Mouse (Mus musculus): ENCODE measurements around the gene Spast. TPM values are rescaled to one million over a fixed set of nuclear protein-coding genes. Genes with fewer than 3 reads are reported as not detected.
A peak's percentile ranks its signal among the peaks of the same experiment; 100 is the strongest.
"Not testable (repeated sequence)": the region's sequence is repeated elsewhere in the genome, so short reads cannot be mapped to it uniquely, and the experiment has no call there.

Spast gene
- polyA plus RNA-seq, 1 experiment from 2014 or later = 55.9 TPM

- H3K27me3 ChIP-seq (replicated peaks) = no peaks in the 10 kb centered on the region
- no peak overlapping the region for H3K4me2 ChIP-seq (replicated peaks)
- 95% methylated on average over 4 of the region's 4 CpGs for WGBS
- no peak for ATAC-seq (ENCODE audit: low FRiP score, low read depth)
- no peak overlapping the region for H3K9ac ChIP-seq
- peaks cover 49% of the 10 kb centered on the region for H3K36me3 ChIP-seq
- H3K9me3 ChIP-seq = no peaks in the 10 kb centered on the region
- H3K4me3 ChIP-seq = no peak overlapping the region
- H3K4me1 ChIP-seq = no peaks in the 10 kb centered on the region
- no peak overlapping the region for H3K27ac ChIP-seq
Measured at GRCm38 (mm10) chr17:74304060-74304459, 34.7 kb upstream of the Spast start.

DNA sequence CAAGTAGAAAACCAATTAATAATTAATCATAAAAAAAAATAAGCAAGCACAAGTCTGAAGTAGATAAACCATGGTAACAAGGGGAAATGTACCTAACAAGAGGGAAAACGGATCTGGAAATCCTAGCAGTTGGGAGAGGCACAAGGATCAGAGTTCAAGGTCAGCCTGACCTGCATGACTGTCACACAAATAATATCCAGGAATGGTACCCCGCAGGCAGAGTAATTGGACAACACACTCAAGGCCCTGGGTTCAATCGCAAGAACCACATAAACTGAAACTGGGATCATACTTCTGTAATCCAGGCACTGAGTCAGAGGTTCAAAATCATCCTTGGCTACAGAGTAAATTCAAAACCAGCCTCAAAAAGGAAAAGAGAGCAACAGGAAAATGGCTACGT is 33.2 kb upstream of the Spast start:
- Histone ChIP-seq H3K4me3 (no peak overlapping the region), H3K27me3 (replicated peaks) (no peaks in the 10 kb centered on the region), H3K27ac (no peak overlapping the region), H3K4me1 (no peaks in the 10 kb centered on the region), H3K9ac (no peak overlapping the region), H3K36me3 (peaks cover 53% of the 10 kb centered on the region), H3K9me3 (no peaks in the 10 kb centered on the region), H3K4me2 (replicated peaks) (no peak overlapping the region)
- 95% methylated on average over 4 of the region's 4 CpGs for WGBS
- ATAC-seq (ENCODE audit: low FRiP score, low read depth) = no peak

- Histone ChIP-seq H3K4me1 (no peaks in the 10 kb centered on the region), H3K9me3 (no peaks in the 10 kb centered on the region), H3K4me2 (replicated peaks) (no peak overlapping the region), H3K27ac (no peak overlapping the region), H3K27me3 (replicated peaks) (no peaks in the 10 kb centered on the region), H3K9ac (no peak overlapping the region), H3K4me3 (no peak overlapping the region), H3K36me3 (peaks cover 51% of the 10 kb centered on the region)
- ATAC-seq (ENCODE audit: low FRiP score, low read depth) = no peak
- 92% methylated on average over 1 of the region's 1 CpGs for WGBS
Measured at GRCm38 (mm10) chr17:74306021-74306420, 32.8 kb upstream of the Spast start.

DNA sequence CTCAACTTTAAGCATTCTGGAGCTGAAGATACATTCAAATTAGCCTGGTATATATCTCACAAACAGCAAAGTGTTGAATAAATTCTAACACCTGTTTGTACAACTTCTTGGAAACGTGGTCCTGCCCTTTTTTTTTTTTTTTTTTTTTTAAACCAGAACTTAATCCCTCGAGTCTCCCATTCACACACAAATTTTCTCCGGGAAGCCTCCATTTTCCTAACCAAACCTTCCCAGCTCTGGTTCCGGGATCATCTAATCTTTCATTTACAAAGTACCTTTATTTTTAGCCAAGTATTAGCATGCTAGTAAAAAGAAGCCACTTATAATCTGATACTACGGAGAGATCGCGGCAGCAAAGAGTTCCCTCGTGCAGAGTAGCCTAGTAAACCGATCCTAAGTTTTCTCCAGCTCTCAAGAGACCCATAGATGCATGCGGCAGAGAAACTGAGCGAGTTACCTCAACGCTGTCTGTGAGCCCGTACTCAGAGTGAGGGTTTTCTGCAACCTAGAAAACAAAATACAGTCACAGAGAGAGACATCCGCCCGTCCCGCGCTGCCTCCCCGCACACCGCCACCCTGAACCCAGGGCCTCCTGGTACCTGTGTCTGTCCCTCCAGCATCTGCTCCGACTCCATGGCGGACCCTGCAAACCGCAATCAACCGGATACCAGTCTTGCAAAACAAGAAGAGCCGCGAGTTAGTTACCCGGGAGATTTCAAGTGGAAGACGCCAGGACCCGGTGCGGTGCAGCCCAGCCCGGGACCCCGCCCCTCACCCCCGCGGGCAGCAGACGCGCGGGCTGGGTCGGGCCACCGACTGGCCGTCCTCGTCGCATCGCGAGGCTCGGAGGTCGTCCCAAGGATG is 23.1 kb upstream of the Spast start:
- peaks cover 8% of the 10 kb centered on the region for H3K4me1 ChIP-seq
- peak overlapping the region; percentile 84 for H3K27ac ChIP-seq
- H3K9ac ChIP-seq = peak overlapping the region; percentile 68
- H3K4me3 ChIP-seq = peak overlapping the region; percentile 77
- ATAC-seq (ENCODE audit: low FRiP score, low read depth) = no peak; the same call in 1 of the 2 replicates
- H3K4me2 ChIP-seq (replicated peaks) = peak overlapping the region; percentile 82
- H3K27me3 ChIP-seq (replicated peaks) = no peaks in the 10 kb centered on the region
- H3K36me3 ChIP-seq = peaks cover 16% of the 10 kb centered on the region; the same call in 1 of the 2 replicates
- H3K9me3 ChIP-seq = no peaks in the 10 kb centered on the region
- WGBS = under 1% methylated on average over 45 of the region's 45 CpGs

DNA sequence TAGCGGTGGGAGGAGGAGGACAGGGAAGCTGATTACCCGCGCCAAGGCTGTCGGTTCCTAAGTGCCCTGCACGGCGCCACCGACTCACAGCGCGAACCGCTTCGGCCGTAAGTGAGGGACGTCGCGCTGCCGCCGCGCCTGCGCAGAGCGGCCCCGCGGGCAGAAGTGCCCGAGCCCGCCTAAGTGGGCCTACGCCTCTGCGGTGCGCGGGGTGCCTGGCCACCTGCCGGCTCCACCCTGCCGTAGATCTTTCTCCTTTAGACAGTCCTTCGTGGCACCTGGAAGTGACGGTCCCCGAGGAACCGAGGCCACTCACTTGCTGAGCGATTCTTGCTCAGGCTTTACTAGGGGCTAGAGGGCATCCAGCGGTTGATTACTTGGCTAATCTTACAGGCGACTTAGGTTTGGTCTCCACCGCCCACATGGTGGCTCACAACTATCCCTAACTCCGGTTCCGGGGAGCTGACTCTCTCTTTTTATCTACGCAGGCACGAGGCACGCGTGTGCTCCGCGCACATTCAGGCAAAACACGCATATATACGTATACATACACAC is 22.4 kb upstream of the Spast start:
- H3K4me3 ChIP-seq = peak overlapping the region; percentile 77
- under 1% methylated on average over 48 of the region's 48 CpGs for WGBS
- H3K27me3 ChIP-seq (replicated peaks) = no peaks in the 10 kb centered on the region
- peaks cover 13% of the 10 kb centered on the region; the same call in 1 of the 2 replicates for H3K36me3 ChIP-seq
- H3K9ac ChIP-seq = peak overlapping the region; percentile 68
- peak; percentile 93 for ATAC-seq (ENCODE audit: low FRiP score, low read depth)
- H3K4me1 ChIP-seq = peaks cover 8% of the 10 kb centered on the region
- peak overlapping the region; percentile 82 for H3K4me2 ChIP-seq (replicated peaks)
- H3K9me3 ChIP-seq = no peaks in the 10 kb centered on the region
- H3K27ac ChIP-seq = peak overlapping the region; percentile 84

DNA sequence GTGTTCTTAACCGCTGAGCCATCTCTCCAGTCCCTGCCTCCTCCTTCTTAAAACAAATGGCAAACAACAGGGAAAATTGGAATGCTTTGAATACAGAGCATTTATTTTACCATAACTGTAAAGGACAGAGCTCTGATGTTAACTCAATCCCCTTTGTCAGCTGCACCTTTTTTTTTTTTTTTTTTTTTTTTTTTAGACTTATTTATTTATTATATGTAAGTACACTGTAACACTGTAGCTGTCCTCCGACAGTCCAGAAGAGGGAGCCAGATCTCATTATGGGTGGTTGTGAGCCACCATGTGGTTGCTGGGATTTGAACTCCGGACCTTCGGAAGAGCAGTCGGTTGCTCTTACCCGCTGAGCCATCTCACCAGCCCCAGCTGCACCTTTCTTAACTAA is 20.1 kb upstream of the Spast start:
- H3K4me3 ChIP-seq = no peak overlapping the region
- H3K36me3 ChIP-seq = peaks cover 5% of the 10 kb centered on the region; the same call in 1 of the 2 replicates
- H3K4me1 ChIP-seq = peaks cover 8% of the 10 kb centered on the region; the same call in 1 of the 2 replicates
- H3K9me3 ChIP-seq = no peaks in the 10 kb centered on the region
- no peak overlapping the region for H3K9ac ChIP-seq
- no peaks in the 10 kb centered on the region for H3K27me3 ChIP-seq (replicated peaks)
- 90% methylated on average over 6 of the region's 6 CpGs for WGBS
- ATAC-seq (ENCODE audit: low FRiP score, low read depth) = no peak
- no peak overlapping the region for H3K27ac ChIP-seq
- no peak overlapping the region for H3K4me2 ChIP-seq (replicated peaks)

- Histone ChIP-seq H3K4me1 (no peaks in the 10 kb centered on the region), H3K27me3 (replicated peaks) (no peaks in the 10 kb centered on the region), H3K9ac (no peak overlapping the region), H3K27ac (no peak overlapping the region), H3K4me3 (no peak overlapping the region), H3K36me3 (no peaks in the 10 kb centered on the region), H3K9me3 (no peaks in the 10 kb centered on the region), H3K4me2 (replicated peaks) (no peak overlapping the region)
- ATAC-seq (ENCODE audit: low FRiP score, low read depth) = no peak
- 53% methylated on average over 5 of the region's 5 CpGs for whole genome bisulfite sequencing
Measured at GRCm38 (mm10) chr17:74322400-74323054, 16.3 kb upstream of the Spast start.

GRCm38 (mm10) chr17:74323844-74324243 is 14.9 kb upstream of the Spast start, which contains the start of gene Dpy30:
Gene Dpy30, minus strand, starts transcription at chr17:74323944.
- Histone ChIP-seq H3K4me3 (no peak within 1 kb of the TSS), H3K9ac (no peak within 1 kb of the TSS), H3K36me3 (no peaks in the 10 kb centered on the region), H3K4me1 (no peaks in the 10 kb centered on the region), H3K27ac (no peak within 1 kb of the TSS), H3K9me3 (no peaks in the 10 kb centered on the region), H3K4me2 (replicated peaks) (no peak within 1 kb of the TSS), H3K27me3 (replicated peaks) (no peaks in the 10 kb centered on the region)
- 83% methylated on average over 2 of the region's 2 CpGs for WGBS
- ATAC-seq (ENCODE audit: low FRiP score, low read depth) = no peak

DNA sequence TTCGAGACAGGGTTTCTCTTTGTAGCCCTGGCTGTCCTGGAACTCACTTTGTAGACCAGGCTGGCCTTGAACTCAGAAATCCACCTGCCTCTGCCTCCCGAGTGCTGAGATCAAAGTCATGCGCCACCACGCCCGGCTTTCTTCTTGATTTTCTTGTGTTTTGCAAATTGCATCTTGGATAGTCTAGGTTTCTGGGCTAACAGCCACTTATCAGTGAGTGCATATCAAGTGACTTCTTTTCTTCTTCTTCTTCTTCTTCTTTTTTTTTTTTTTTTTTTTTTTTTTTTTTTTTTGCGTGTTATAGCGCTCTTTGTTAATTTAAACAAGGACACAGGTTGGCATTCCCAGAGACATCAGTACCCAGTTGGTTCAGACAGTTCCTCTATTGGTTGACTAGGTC is 11.6 kb upstream of the Spast start:
- 82% methylated on average over 7 of the region's 7 CpGs for WGBS
- not testable (repeated sequence) for H3K27me3 ChIP-seq (replicated peaks); H3K4me3 ChIP-seq; H3K9me3 ChIP-seq; H3K4me2 ChIP-seq (replicated peaks); ATAC-seq (ENCODE audit: low FRiP score, low read depth); H3K36me3 ChIP-seq; H3K27ac ChIP-seq; H3K4me1 ChIP-seq; H3K9ac ChIP-seq

- H3K4me3 ChIP-seq; H3K4me1 ChIP-seq; ATAC-seq (ENCODE audit: low FRiP score, low read depth); H3K36me3 ChIP-seq; H3K9me3 ChIP-seq; H3K9ac ChIP-seq; H3K4me2 ChIP-seq (replicated peaks); H3K27ac ChIP-seq; H3K27me3 ChIP-seq (replicated peaks): not testable (repeated sequence)
- WGBS = 49% methylated on average over 2 of the region's 2 CpGs
Measured at GRCm38 (mm10) chr17:74328146-74328545, 10.6 kb upstream of the Spast start.

DNA sequence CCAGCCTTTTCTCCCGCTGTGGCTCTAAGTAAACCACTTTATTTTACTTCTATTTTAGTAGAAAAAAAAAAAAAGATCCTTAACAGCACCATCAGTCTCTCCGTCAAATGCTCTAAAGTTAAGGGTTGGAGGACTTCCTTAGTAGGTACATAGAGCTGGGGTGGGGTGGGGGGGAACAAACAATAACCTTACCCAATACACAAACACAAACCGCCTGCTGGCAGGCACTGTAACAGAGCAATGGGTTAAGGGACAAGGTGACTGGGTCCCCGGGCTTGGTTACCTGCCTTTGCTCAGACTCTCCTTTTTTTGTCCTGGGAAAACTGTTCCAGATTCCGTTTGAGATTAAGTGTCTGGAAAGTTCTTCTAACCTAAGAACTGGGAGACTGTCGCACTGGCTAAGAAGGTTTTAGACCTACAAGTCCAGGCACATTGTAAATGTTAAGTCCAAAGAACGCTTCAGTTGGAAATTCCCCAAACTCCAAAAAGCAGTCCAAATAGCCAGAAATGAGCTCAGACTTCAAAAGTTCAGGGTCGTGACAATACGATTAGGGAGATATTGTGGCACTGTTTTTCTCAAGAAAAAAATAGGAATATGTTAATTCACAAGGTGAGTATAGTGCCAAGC is 7.6 kb upstream of the Spast start:
- no peak for ATAC-seq (ENCODE audit: low FRiP score, low read depth)
- no peak overlapping the region for H3K27ac ChIP-seq
- 83% methylated on average over 9 of the region's 9 CpGs for WGBS
- H3K9ac ChIP-seq = no peak overlapping the region
- H3K4me3 ChIP-seq = no peak overlapping the region
- H3K9me3 ChIP-seq = no peaks in the 10 kb centered on the region
- H3K4me1 ChIP-seq = no peaks in the 10 kb centered on the region
- H3K36me3 ChIP-seq = no peaks in the 10 kb centered on the region
- no peaks in the 10 kb centered on the region for H3K27me3 ChIP-seq (replicated peaks)
- H3K4me2 ChIP-seq (replicated peaks) = no peak overlapping the region
